Mouse (Mus musculus) testis, adult 2 months (tissue): ENCODE measurements around the gene Mynn. TPM values are rescaled to one million over a fixed set of nuclear protein-coding genes. Genes with fewer than 3 reads are reported as not detected.

Experiments used
- H3K27ac ChIP-seq: fragments of 200-500 bp; 2 replicates; pipeline ENCODE4 v1.5.1; 2012; ENCODE audit warnings: low read depth, low read length; ENCODE audit not compliant: control insufficient read depth, insufficient read depth
- H3K27me3 ChIP-seq: fragments of 200-500 bp; 2 replicates; pipeline ENCODE4 v1.6.1; 2012; ENCODE audit warnings: mild to moderate bottlenecking, low read length, moderate library complexity; ENCODE audit not compliant: control insufficient read depth, insufficient read depth
- H3K36me3 ChIP-seq: fragments of 200-500 bp; 2 replicates; pipeline ENCODE4 v1.6.1; 2012; ENCODE audit warnings: mild to moderate bottlenecking, low read length; ENCODE audit not compliant: control insufficient read depth, insufficient read depth
- H3K4me1 ChIP-seq: fragments of 200-500 bp; 2 replicates; pipeline ENCODE4 v1.6.1; 2012; ENCODE audit warnings: low read length; ENCODE audit not compliant: control insufficient read depth, insufficient read depth
- H3K4me3 ChIP-seq: fragments of 200-500 bp; 2 replicates; pipeline ENCODE4 v1.5.1; 2012; ENCODE audit warnings: low read depth, mild to moderate bottlenecking, low read length, moderate library complexity, mixed read lengths; ENCODE audit not compliant: control insufficient read depth
- CTCF ChIP-seq: fragments of 200-500 bp; IDR thresholded peaks from 2 replicates; pipeline ENCODE4 v1.5.1; 2012; ENCODE audit warnings: low read depth, mild to moderate bottlenecking, inconsistent platforms, low read length, moderate library complexity; ENCODE audit not compliant: control insufficient read depth, insufficient read depth, insufficient replicate concordance
- POLR2A ChIP-seq: fragments of 200-500 bp; IDR thresholded peaks from 2 replicates; pipeline ENCODE4 v1.6.1; 2012; ENCODE audit warnings: low read depth, mild to moderate bottlenecking, inconsistent platforms, low read length, moderate library complexity; ENCODE audit not compliant: control insufficient read depth
- polyA plus RNA-seq: library from polyadenylated mRNA; depleted of rRNA; stranded (reverse); fragments of >200 nt; gene quantifications from 2 replicates; pipeline ENCODE4 v1.2.3, GENCODE M21; 2012

Mynn gene
- polyA plus RNA-seq, 1 experiment: 6.2 TPM

GRCm38 (mm10) chr3:30601610-30602064 lies 228 bp upstream of the Mynn start:
- peaks cover 10% of the 10 kb centered on the region for H3K4me1 ChIP-seq
- H3K4me3 ChIP-seq: peak overlapping the region; percentile 94
- TF ChIP-seq POLR2A: no peak; the same call in 1 of the 2 replicates
- H3K27me3 ChIP-seq: no peaks in the 10 kb centered on the region
- no peaks in the 10 kb centered on the region; the same call in 1 of the 2 replicates for H3K36me3 ChIP-seq
- H3K27ac ChIP-seq: peak overlapping the region; percentile 95

GRCm38 (mm10) chr3:30602740-30603098 lies 854 bp downstream of the Mynn start:
- H3K4me3 ChIP-seq: peak overlapping the region; percentile 94
- peaks cover 10% of the 10 kb centered on the region for H3K4me1 ChIP-seq
- no peaks in the 10 kb centered on the region for H3K27me3 ChIP-seq
- no peaks in the 10 kb centered on the region; the same call in none of the 2 replicates for H3K36me3 ChIP-seq
- peak overlapping the region; percentile 95 for H3K27ac ChIP-seq
- TF ChIP-seq CTCF: no peak
- no peak; the same call in 1 of the 2 replicates for TF ChIP-seq POLR2A

DNA sequence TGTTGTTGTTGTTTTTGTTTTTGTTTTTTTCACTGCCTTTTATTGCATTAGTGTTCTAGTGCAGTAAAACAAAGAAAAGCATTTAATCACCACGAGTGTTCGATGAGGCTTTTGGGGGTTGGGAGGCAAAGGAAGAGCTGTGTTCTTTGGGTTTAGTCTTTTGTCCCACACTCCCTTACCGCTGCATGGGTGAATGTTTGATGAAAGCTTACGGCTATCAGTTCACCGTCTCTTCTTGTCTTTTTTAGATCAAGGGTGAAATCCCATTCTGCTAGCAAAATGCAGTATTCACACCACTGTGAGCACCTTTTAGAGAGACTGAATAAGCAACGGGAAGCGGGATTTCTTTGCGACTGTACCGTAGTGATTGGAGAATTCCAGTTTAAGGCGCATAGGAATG lies 1.4 kb downstream of the Mynn start:
- TF ChIP-seq CTCF (no peak), POLR2A (no peak)
- Histone ChIP-seq H3K4me3 (peak overlapping the region; percentile 94), H3K27ac (peak overlapping the region; percentile 12), H3K36me3 (peaks cover 1% of the 10 kb centered on the region), H3K4me1 (peaks cover 10% of the 10 kb centered on the region), H3K27me3 (no peaks in the 10 kb centered on the region)

- no peak for TF ChIP-seq CTCF
- TF ChIP-seq POLR2A: no peak
- no peaks in the 10 kb centered on the region for H3K4me1 ChIP-seq
- peaks cover 5% of the 10 kb centered on the region for H3K36me3 ChIP-seq
- no peak overlapping the region for H3K27ac ChIP-seq
- H3K27me3 ChIP-seq: no peaks in the 10 kb centered on the region
- no peak overlapping the region for H3K4me3 ChIP-seq
Observed at GRCm38 (mm10) chr3:30608999-30609398, 7.1 kb downstream of the Mynn start.

- Histone ChIP-seq H3K4me3 (no peak overlapping the region), H3K4me1 (no peaks in the 10 kb centered on the region), H3K36me3 (peaks cover 5% of the 10 kb centered on the region), H3K27me3 (no peaks in the 10 kb centered on the region), H3K27ac (no peak overlapping the region)
- TF ChIP-seq POLR2A: no peak
Observed at GRCm38 (mm10) chr3:30610930-30611329, 9.1 kb downstream of the Mynn start.

DNA sequence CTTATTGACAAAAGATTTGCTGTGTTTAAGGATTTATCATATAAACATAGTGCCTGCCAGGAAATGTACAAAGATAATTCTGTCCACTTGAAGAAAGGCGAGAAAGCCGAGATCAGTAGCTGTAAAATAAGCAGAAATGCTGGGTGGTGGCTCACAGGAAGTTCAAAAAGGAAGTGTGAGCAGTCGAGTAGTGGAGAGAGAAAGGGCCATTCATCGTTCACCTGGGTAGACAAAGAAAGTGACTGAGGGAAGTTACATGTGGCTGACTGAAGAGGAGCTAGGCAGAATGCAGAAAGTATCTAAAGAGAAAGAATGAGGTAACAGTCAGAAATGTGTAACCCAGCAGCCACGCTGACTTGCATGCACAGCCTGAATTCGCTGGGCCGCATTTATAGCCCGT lies 18.3 kb downstream of the Mynn start:
- no peaks in the 10 kb centered on the region for H3K4me1 ChIP-seq
- H3K4me3 ChIP-seq: no peak overlapping the region
- H3K27me3 ChIP-seq: no peaks in the 10 kb centered on the region
- no peaks in the 10 kb centered on the region; the same call in 1 of the 2 replicates for H3K36me3 ChIP-seq
- TF ChIP-seq CTCF (no peak), POLR2A (no peak)
- no peak overlapping the region for H3K27ac ChIP-seq

- H3K4me1 ChIP-seq: no peaks in the 10 kb centered on the region
- no peaks in the 10 kb centered on the region for H3K27me3 ChIP-seq
- peaks cover 2% of the 10 kb centered on the region; the same call in 1 of the 2 replicates for H3K36me3 ChIP-seq
- H3K27ac ChIP-seq: no peak overlapping the region
- TF ChIP-seq POLR2A (no peak), CTCF (no peak)
- no peak overlapping the region for H3K4me3 ChIP-seq
Observed at GRCm38 (mm10) chr3:30633681-30634080, 31.8 kb downstream of the Mynn start.

GRCm38 (mm10) chr3:30635629-30636028 lies 33.8 kb downstream of the Mynn start:
- Histone ChIP-seq H3K4me1 (no peaks in the 10 kb centered on the region), H3K27ac (no peak overlapping the region), H3K27me3 (no peaks in the 10 kb centered on the region), H3K4me3 (no peak overlapping the region), H3K36me3 (peaks cover 2% of the 10 kb centered on the region; the same call in 1 of the 2 replicates)
- no peak for TF ChIP-seq POLR2A
- peak; percentile 52; the same call in 1 of the 2 replicates for TF ChIP-seq CTCF
